Mouse (Mus musculus) layer of hippocampus, adult 8-10 months (tissue): ENCODE measurements at regions not wholly inside any gene's neighbourhood (a gene's known extent, or its start where the extent isn't known, plus 50 kb on each side); places are given as distances from the start of the nearest gene placed in this dataset.

Source experiments
- DNase-seq, 2 experiments: peaks; one replicate each; pipeline ENCODE4 v3.0.0; 2022; ENCODE audit warnings: low spot score in 2 of 2

DNA sequence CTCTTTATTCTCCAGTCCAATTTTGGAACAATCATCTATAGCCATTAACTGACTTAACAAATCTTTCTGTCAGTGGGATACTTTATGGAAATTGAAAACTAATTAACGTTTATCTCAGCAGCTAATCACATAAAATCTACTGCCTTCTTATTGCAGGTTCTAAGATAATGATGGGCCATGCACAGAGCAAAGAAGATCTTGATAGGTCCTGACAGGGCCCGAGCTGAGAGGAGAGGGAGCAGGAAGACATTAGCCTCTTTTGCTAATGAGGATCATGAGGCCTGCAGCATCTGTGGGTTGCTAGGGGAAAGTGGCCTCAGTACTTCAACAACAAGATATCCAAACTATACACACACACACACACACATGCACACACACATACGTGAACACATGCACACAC, 318.4 kb downstream of the Lmx1a start:
- no peak for DNase-seq

DNA sequence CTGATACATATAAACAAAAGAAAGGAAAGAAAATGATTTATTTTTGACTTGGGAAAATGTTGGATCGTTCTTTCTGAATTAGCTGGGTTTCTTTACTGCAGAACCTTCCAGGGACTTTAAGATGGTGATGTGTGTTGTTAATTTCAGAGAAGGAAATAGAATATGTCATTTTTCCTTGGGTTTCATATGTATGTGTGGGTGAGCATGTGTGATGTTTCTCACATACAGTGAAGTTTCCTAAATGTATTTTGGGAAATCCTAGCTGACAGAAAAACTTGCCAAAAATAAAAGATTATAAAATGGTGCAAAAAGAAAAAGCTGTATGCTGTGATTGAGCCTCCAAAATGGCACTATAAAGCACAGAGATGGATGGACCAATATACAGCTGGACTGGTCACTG, 319.2 kb downstream of the Lmx1a start:
- DNase-seq: no peak

DNA sequence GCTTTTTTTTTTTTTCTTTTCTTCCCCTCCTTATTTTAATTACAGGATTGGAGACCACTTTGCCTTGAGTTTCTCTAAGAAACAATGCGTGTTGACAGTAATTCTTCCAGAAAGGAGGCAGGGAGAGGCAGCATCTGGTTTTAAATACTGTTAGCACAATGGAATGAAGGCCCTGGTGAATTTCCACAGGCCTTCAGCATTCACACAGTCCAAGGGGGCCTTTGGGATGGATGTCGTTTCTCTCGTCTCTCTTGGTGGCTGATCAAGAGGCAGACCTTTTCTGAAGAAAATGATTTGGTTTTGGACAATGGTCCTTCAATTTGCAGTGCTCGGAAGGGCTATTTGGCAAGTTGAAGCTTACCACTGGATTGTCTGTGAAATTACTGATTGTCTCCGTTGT, 321.4 kb downstream of the Lmx1a start:
- no peak for DNase-seq

DNA sequence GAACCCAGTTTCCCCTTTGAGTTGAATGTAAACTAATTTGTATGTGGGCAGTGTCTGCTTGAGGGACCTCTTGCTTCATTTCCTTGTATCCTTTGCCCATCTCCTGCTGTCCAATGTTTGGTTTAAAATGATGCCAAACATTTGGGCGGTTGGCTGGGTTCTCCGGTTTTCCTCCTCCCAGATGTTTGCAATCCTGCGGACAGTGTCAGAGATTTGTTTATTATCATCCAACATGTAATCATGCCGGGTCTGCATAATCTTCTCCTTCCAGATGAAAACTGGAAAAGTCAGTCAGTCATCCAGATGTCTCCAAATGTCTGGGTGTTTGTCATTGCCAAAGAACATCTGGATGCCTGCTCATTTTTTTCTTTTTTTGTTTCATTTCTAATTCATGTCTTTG, 323.0 kb downstream of the Lmx1a start:
- DNase-seq: no peak

DNA sequence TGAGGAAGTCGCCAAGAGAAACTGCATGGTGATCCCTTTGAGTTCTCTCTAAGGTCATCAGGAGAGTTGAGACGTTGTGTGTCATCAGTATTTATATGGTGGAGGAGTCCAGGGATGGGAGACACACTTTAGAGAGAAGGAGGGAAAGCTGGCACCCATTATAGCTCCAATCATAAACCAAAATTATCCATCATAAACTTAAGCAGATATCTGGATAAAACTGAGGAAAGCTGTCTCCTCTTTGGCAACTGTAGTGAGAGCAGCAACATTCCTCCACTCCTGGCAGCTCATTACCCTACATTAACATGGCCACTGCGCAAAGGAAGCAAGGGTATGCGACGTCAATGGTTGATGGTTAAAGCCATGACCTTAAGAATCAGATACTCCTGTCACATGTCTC, 323.6 kb downstream of the Lmx1a start:
- no peak for DNase-seq

DNA sequence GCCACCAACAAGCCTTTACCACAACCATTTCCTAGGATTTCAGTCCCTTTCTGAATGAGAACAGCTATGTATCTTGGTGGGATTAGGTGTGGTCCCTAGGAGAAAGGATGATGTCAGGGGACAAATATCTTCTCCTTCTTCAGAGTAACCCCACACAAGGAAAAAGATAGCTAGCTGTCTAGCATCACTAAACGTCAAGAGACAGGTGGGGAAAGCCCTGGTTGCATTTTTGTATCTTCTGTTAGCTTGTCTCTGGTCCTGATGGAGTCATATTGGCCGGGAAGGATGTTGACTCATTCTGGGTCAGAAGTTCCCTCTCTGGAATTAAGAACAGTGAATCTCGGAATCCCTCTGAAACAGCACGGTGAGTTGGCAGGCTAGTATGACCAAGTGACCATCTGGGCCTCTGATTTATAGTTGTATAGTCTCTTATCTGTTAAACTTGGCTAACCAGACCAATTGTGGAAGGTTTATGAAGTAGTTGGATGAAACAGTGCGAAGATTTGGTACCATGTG, 327.4 kb downstream of the Lmx1a start:
- DNase-seq: no peak

DNA sequence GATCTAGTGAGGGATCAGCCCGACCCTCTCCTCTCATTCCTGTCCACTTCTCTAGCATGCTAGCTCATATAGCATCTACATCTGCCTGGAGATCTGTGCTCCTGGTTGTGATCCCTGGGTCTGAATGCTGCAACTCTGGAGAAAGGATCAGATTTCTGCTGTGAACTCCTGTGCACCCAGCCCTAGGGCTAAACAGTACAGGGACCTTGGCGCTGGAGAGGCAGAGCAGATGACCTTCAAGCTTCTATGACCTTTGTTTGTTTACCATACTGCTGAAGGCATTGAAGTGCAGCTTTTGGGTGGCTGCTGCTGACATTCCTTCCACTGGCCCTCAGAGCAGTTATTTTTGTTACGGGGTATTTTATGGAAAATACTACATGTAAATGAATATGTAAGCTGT, 337.4 kb downstream of the Lmx1a start:
- DNase-seq: no peak

DNA sequence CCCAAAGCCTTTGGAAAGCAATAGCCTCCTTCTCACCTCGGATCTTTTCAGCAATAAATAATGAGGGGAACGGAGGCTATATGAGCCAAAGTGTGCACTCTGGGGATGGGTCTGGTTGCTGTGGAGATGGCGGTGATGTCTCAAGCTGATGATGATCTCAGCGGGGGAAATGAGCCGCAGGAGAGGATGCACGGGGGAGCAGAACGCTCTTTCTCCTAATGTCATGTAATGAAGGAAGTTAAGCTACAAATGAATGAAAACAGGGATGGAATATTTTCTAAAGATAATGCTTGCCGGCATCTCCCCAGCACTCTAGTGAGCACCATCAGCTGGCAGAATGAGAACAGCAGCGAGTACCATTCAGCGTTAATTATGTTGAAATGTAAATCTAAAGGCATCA, 355.7 kb downstream of the Lmx1a start:
- no peak for DNase-seq

DNA sequence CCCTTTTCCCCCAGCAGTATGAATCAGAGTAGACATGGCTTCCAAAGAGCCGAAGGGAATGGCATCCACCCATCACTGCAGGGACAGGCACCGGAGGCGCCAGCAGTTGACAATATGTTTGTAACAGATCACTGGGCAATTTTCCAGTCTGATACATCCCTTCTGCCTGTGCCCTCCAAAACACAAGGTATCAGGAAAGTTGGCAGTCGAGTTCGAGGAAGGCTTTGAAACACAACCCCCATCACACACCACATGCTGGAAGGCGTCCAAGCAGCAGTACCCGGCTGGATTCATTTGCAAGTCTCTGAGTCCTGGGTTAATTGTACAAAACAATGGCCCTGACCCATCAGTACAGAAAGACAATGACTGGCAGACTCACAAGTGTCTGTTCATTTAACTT, 357.3 kb downstream of the Lmx1a start:
- peak; percentile 40 to 59 for DNase-seq

DNA sequence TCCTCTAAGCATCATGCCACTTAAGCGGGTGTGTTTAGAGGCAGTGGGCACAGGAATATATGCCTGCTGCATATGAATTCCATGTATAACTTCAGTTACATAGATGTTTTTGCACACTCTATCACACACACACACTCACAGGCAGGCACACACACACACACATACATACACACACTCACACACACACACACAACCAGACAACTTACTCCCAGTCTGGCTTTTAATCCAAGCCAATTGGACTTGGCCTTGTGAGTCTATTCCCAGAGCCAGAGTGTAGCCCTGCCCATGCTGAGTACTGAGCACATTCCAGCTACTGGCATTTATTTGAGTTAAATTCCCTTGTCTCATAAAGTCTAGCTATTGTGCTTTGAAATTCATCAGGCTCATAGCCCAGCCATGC, 357.7 kb downstream of the Lmx1a start:
- DNase-seq: no peak

DNA sequence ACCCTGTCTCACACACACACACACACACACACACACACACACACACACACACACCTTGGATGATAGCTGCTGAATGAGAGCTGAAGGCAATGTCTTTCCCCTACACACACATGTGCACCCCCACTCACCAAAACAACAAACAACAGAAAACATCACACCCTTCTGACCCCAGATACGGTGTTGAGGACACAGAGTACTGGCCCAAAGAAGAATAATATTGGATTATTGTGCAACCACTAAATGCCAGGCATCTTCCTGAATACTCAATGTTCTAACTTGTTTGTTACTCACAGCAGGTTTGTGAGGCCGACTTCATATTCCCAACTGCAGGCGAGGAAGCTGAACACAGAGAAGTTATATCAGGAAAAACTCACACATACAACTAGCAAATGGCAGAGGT, 360.9 kb downstream of the Lmx1a start:
- DNase-seq: no peak

DNA sequence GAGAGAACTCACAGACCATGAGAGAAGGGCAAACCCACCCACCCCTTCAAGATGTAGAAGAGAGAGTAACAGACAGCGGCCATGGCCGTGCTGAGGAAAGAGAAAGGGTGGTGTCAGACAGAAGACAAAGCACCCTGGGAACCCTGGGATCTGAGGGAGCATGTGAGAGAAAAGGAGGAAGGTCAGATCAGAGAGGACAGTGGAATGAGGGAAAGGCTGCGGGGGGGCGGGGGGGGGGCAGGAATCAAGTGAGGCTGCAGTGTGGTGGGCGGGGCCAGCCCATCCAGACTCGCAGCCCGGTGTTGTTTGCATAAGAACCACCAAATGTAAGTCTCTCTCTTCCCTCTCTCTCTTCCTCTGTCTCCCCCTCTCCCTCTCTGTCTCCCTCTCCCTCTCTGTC, 367.4 kb downstream of the Lmx1a start:
- no peak for DNase-seq

DNA sequence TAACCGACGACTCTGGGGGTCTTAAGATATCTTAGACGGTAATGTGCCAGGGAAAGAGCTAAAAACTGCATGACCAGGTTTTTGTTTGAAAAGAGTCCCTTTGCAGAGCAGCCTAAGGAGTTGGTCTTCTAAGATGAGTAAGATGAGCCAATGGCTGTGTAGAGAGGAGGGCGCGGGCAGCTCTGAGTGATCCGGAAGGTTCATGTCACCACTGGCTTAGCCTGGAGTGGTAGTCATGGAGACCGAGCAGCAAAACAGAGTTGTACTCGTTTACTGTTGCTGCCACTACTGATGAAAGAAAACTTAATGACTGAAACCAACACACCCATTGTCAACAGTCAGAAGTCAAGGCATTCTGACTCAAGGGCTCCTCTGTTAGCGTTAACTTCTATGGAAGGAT, 368.4 kb downstream of the Lmx1a start:
- DNase-seq: no peak

DNA sequence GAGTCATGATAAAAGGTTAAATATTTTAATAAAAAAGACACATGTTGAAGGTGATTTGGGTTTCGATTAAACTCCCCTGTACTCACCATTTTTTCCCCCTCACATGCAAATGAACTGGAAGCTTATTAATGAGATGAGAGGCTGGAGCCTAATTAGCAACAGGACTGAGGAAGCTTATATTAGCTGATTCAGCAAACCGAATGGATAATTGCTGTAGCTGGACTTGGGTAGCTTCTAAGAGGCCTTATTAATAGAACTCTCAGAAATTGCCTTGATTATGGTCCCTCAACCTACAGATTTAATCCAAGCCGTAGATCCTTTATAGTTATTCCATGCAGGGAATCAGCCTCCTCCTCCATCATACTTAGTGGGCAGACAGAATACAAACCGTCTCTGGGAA, 369.7 kb downstream of the Lmx1a start:
- DNase-seq: no peak

DNA sequence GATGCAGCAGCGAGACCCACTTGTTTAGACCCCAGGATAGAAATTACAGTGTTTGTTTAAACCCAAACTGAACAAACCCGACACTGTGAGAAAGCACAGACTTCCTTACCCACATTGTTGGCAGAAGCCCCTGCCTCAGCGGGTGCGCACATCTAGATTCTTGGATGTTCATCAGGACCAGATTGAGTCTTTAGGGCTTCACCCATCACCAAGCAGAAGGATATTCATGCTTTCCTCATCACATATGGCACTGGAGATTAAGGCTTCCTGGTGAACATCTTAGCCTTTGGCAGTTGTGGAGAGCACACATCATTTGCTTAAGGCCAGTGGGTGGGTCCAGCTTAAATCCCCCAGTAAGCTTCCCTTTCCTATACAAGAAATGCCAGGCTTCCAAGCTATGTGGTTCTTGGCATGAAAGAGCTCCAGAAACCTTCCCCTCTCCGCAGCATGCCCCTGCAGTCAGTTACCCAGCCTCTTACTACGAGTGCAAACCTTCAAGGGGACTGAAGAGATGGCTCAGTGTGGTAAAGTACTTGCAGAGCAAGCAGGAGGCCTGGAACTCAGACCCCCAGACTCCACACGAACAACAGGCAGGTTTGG, 367.9 kb downstream of the Pbx1 start:
- DNase-seq: no peak

DNA sequence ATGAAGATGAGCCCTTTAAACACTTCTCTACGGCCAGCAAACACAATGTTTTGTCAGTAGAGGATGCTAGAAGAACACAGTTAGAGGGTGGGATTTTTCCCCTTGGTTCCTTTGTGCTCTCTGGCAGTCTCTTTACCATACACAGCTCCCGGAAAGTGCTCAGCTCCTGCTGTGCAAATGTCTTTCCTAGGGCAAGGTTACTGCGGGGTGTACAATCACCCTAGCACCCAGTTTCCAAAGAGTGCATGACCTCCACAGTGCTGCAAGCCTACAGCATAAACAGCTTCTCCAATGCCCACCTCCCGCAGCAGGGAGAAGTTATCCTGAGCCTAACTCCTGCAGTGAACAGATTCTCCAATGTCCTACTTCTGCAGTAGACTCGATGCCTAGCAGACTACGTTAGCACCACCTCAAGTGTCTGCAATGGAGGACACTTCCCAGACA, 366.4 kb downstream of the Pbx1 start:
- DNase-seq: no peak

DNA sequence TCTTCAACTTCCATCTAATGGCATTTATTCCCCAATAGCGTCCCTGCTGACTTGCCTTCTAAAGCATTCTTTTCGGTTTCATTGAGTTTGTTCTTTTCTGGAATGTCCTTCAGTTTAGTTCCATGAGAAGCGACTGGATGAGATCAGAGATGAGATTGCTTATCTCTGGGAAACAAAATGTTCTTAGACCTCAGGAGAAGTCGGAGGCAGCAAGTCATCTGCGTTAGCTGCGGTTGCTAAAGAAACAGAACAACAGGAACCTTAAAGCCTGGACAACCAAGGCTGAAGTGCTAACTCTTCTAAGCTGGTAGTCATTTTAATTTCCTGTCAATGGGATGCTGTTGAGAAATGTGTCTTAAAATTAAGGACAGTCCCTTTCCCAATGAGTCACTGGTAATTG, 365.3 kb downstream of the Pbx1 start:
- DNase-seq: no peak

DNA sequence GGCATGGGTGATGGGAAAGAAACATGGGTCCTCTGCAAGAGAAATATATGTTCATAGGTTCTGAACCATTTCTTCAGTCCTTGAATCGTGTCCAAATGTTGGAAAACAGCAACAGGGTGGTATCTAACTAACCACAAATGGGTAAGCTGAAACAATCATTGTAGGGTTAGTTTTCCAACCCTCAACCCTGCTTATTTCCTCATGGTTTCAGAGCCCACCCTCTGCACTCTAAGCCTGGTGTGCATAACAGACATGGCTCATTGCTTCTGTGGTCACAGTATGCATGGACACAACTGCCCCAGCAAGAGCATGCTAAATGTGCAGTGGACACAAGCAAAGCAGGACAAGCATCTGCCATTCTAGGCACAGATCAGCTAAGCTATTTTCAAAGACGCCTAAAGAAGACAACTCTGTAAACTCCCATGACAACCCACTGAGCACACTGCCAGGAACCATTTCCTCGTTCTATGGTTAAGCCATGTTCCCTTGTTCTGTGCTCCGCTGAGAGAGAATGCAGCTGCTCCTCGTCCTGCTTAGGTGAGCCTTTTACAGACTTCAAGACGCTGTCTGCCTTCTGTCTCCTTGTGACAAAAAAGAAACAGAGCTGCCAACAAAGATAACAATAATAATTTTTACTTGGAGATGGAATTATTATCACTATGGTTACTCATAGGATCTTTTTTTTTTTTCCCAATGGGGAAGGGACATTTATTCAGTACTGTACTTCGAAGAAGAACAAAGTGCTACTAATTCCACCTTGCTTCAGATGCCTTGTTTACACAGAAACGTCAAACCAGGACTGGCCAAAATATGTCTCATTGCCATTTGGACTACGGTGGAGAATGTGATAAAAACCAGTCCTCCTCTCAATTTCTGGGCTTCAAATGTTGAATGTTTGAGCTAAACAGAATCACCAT, 363.8 kb downstream of the Pbx1 start:
- DNase-seq: no peak

DNA sequence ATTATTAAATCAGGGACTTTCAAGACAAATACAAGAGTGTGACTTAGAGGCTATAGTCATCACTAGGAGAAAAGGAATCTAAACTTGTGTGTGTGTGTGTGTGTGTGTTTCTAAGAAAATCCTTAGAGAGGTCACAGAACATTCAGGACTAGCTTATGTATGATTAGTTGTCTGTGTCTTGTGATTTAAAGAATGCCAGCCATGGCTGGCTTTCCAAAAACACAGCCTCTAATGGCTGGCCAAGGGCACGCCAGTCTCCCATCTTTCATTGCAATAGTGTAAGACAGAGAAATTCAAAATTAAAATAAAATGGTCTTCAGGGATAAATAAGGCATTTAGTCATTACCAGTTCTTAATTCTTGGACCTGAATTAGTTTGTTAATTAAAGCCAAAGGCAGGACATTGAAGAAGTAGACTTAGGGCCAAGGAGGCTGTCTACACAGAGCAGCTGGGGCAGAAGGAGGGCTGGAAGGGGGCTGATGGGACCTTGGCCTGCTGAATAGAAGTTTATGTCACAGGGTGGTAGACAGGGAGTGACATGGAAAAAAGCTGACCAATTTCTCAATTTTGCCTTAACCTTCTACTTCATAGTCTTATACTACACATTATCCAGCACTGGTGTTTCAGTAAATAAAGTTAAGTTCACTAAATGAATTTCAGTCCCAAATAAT, 363.0 kb downstream of the Pbx1 start:
- DNase-seq: no peak
